Mouse (Mus musculus): ENCODE measurements at regions not wholly inside any gene's neighbourhood (a gene's known extent, or its start where the extent isn't known, plus 50 kb on each side); places are given as distances from the start of the nearest gene placed in this dataset.

DNA sequence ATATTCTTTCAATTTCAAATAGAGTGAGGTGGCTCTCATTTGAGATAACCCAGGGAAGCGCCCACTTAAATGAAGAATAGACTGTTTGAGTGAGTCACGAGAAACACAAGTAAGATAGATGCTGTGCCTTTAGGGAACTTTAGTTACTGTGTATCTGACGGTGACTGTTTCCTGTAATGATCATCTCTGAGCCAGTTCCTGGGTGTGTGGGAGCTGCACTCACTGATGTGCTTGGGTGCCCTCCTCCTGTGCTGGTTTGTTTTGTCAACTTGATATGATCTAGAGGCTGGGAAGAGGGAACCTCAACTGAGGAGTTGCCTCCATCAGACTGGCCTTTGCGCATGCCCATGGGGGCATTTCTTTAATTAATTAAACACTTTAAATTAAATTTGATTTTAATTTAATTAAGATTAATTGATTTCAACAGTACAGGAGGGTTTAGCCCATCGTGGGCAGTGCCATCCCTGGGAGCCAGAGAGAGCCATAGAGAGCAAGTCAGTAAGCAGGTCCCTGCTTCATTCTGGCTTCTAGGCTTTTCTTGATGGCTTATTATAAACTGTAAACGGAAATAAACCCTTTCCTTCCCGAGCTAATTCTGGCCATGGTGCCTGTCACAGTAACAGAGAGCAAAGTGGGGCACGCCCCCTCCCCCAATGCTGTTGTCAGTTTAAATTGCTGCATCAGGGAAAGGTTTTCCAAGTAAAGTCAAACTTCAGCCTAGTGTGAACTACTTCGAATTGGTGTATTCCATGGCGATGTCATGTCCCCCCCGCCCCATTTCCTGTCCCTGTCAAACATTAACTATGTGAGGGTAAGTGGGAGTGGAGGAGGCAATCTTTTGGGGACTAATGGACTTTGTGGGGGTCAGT, 202.9 kb upstream of the Id2 start:
- Histone ChIP-seq H3K27me3 (replicated peaks) (no peaks in the 10 kb centered on the region), H3K36me3 (replicated peaks; ENCODE audit: low read length) (no peaks in the 10 kb centered on the region), H3K4me1 (peaks cover 99% of the 10 kb centered on the region), H3K9me3 (no peaks in the 10 kb centered on the region), H3K4me3 (replicated peaks) (peak overlapping the region; percentile 62)
- no peak for TF ChIP-seq FLI1 (IDR thresholded peaks at IDR 0.05; ENCODE audit: low read length)
- no peak for TF ChIP-seq GATA1 (IDR thresholded peaks at IDR 0.05; ENCODE audit: borderline replicate concordance, low read length)

DNA sequence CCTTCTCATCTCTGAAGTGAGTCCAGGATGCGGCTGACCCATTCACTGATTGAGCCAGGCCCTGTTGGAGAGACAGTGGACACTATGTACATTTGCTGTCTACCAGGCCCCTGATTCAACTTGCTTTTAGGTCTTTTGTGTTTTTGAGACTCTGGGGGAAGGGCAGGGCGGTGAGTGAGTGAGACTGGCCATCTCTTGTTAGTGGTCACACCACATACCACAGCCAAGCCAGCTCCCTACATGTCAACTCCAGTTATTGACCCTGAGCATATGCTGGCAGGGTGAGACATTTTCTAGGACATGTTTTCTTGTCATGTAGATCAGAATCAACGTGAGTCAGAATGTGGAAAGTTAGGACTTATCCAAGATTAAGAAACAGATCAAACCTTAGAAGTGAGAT, 201.8 kb upstream of the Id2 start:
- H3K36me3 ChIP-seq (replicated peaks; ENCODE audit: low read length), result no peaks in the 10 kb centered on the region
- H3K4me1 ChIP-seq, result peaks cover 99% of the 10 kb centered on the region
- TF ChIP-seq FLI1 (IDR thresholded peaks at IDR 0.05; ENCODE audit: low read length), result no peak
- no peaks in the 10 kb centered on the region for H3K9me3 ChIP-seq
- no peaks in the 10 kb centered on the region for H3K27me3 ChIP-seq (replicated peaks)
- H3K4me3 ChIP-seq (replicated peaks), result peak overlapping the region; percentile 60

DNA sequence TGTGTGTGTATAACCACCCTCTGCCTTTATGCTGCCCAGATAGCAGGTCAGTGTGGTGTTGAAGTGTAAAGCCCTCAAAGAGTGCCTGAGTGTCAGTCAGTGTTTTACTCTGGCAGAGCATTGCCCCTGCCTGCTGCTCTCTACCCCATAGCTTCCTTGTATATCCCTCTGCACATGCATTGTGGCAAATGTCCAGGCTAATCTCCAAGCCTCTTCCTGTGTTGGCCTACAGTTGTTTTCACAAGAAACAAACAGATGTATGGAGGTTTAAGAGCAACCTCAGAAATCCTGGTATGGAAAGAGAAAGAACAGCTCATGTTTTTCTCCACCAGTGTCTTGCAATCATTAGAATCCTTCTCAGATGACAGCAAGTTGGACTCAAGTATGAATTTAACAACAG, 201.0 kb upstream of the Id2 start:
- Histone ChIP-seq H3K27me3 (replicated peaks) (no peaks in the 10 kb centered on the region), H3K4me1 (peaks cover 96% of the 10 kb centered on the region), H3K9me3 (no peaks in the 10 kb centered on the region), H3K4me3 (replicated peaks) (peak overlapping the region; percentile 59), H3K36me3 (replicated peaks; ENCODE audit: low read length) (no peaks in the 10 kb centered on the region)
- TF ChIP-seq GATA1 (IDR thresholded peaks at IDR 0.05; ENCODE audit: borderline replicate concordance, low read length) (no peak; the same call in 2 of the 3 replicates), FLI1 (IDR thresholded peaks at IDR 0.05; ENCODE audit: low read length) (no peak)

DNA sequence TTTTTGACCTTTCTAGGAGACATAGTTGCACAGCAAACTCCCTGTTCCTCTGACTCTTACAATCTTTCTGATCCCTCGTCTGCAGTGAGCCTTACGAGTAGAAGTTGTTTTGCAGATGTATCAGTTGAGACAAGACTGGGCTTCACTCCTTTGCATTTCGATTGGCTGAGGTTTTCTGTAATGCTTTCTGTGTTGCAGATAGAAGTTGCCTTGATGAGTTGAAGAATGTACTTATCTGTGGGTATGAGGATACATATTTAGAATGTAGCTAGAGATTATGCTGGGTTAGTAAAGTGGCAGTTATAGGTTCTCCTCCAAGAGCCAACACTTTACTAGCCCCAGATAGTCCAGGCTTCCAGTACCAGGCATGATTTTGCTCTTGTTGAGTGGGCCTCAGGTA, 199.7 kb upstream of the Id2 start:
- Histone ChIP-seq H3K36me3 (replicated peaks; ENCODE audit: low read length) (no peaks in the 10 kb centered on the region), H3K4me3 (replicated peaks) (no peak overlapping the region), H3K4me1 (peaks cover 83% of the 10 kb centered on the region), H3K27me3 (replicated peaks) (no peaks in the 10 kb centered on the region), H3K9me3 (no peaks in the 10 kb centered on the region)
- TF ChIP-seq GATA1 (IDR thresholded peaks at IDR 0.05; ENCODE audit: borderline replicate concordance, low read length), result no peak
- no peak for TF ChIP-seq FLI1 (IDR thresholded peaks at IDR 0.05; ENCODE audit: low read length)

DNA sequence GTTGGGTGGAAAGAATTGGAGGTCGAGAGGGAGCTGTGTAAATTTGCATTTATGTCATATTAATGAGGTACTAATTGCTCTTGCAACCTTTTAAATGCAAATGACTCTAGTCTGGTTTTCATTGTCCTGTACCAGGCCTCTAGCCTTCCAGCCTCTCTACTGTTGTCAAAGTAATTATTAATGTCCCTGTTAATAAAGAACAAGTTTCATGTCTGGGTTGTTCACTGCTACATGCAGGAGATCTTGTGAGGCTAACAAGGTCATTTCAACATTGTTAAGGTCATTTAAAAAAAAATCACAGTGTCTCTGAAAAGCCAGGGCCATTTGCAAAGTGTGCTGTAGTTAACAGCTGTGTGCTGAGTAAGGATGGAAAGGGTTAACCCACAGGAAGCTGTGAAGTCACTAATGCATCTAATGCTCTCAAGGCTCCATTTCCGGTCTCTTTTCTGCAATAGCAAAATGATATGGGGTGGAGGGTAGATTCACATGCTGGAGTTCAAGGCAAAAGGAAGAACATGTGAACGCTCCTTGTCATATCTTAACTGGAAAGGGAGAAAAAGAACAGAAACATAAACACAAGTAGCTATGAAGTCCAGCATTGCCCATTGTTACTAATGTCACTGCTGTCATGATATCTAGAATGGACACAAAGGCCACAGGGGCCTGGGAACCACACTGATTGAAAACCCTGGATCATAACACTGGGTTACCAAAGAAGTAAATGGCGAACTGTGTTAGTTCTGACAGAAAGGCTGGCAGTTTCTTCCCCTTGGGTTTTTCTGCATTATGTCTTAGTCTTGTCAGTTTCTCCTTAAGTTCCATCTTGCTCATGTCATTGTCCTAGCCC, 197.5 kb upstream of the Id2 start:
- Histone ChIP-seq H3K36me3 (replicated peaks; ENCODE audit: low read length) (no peaks in the 10 kb centered on the region), H3K4me1 (peaks cover 61% of the 10 kb centered on the region), H3K4me3 (replicated peaks) (no peak overlapping the region), H3K9me3 (no peaks in the 10 kb centered on the region), H3K27me3 (replicated peaks) (no peaks in the 10 kb centered on the region)
- TF ChIP-seq FLI1 (IDR thresholded peaks at IDR 0.05; ENCODE audit: low read length) (no peak), GATA1 (IDR thresholded peaks at IDR 0.05; ENCODE audit: borderline replicate concordance, low read length) (no peak)

DNA sequence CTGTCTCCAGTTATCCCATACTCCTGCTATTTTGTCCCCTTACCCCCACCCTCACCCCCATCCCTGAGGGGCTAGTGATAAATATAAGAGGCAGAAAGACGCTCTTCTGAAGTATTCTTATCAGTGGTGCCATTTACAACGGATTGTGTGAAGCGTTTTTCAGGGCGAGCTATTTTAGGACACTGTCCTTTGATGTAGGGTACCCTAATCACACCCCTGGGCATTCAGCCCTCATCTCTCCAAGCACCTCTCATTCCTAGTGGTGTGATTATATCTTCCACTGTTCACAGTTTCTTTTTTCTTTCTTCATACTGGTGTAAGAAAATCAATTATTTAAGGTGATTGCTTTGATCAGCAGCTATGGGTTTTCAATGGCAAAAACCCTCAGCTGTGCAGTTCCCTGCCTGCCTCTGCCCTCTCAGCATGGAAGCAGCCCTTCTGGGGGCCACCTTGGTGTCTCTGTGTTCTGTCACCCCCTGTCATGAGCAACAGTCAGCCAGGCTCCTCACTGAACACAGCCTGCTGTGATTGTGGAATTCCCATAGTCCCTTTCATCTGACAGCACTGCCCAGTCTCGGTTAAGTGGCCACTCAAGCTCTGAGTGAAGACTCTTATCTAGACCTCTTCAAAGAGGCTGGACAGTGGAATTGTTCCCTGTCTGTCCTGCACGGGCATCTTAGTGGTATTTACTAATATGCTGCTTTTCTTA, 196.7 kb upstream of the Id2 start:
- no peak overlapping the region for H3K4me3 ChIP-seq (replicated peaks)
- H3K4me1 ChIP-seq, result peaks cover 53% of the 10 kb centered on the region
- no peaks in the 10 kb centered on the region for H3K27me3 ChIP-seq (replicated peaks)
- no peak for TF ChIP-seq GATA1 (IDR thresholded peaks at IDR 0.05; ENCODE audit: borderline replicate concordance, low read length)
- no peak for TF ChIP-seq FLI1 (IDR thresholded peaks at IDR 0.05; ENCODE audit: low read length)
- no peaks in the 10 kb centered on the region for H3K36me3 ChIP-seq (replicated peaks; ENCODE audit: low read length)
- no peaks in the 10 kb centered on the region for H3K9me3 ChIP-seq

DNA sequence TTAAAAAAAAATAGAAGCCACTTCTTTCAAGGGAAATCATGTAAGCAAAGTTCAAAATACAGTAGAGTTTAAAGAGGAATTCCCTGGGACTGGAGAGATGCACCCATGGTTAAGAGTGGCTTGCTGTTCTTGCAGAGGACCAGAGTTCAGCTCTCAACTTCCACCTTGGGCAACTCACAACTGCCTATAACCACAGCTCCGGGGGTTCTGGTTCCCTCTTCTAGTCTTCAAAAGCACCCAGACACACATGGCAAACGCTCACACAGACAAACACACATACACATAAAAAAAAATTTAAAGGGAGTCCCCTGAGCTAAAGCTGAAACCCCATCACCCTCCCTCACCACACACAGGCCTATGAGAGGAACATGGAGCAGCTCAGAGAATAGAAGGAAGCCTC, 192.4 kb upstream of the Id2 start:
- Histone ChIP-seq H3K9me3 (no peaks in the 10 kb centered on the region), H3K4me1 (peaks cover 11% of the 10 kb centered on the region), H3K4me3 (replicated peaks) (no peak overlapping the region), H3K27me3 (replicated peaks) (no peaks in the 10 kb centered on the region), H3K36me3 (replicated peaks; ENCODE audit: low read length) (no peaks in the 10 kb centered on the region)
- TF ChIP-seq FLI1 (IDR thresholded peaks at IDR 0.05; ENCODE audit: low read length), result no peak
- TF ChIP-seq GATA1 (IDR thresholded peaks at IDR 0.05; ENCODE audit: borderline replicate concordance, low read length), result no peak

DNA sequence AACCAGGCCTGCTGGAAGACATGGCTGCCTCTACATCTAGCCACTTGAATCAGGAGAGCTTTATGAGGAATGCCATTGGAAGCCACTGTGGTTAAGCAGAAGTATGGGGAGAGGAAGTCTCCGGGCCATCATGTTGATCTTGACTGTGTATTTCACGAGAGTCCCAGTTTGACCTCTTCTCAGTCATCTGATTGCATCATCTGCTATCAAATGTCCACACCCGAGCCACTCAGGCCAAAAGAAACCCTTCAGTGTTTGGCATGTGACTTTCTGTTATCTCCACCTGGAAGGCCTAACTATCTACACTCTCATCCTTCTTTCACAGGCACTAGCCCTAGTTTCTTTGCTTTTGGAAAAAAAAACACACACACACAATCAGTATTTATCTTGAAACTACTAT, 186.9 kb upstream of the Id2 start:
- H3K36me3 ChIP-seq (replicated peaks; ENCODE audit: low read length), result no peaks in the 10 kb centered on the region
- TF ChIP-seq GATA1 (IDR thresholded peaks at IDR 0.05; ENCODE audit: borderline replicate concordance, low read length) (no peak), FLI1 (IDR thresholded peaks at IDR 0.05; ENCODE audit: low read length) (no peak)
- no peaks in the 10 kb centered on the region for H3K9me3 ChIP-seq
- H3K4me1 ChIP-seq, result peaks cover 22% of the 10 kb centered on the region
- no peaks in the 10 kb centered on the region for H3K27me3 ChIP-seq (replicated peaks)
- no peak overlapping the region for H3K4me3 ChIP-seq (replicated peaks)

DNA sequence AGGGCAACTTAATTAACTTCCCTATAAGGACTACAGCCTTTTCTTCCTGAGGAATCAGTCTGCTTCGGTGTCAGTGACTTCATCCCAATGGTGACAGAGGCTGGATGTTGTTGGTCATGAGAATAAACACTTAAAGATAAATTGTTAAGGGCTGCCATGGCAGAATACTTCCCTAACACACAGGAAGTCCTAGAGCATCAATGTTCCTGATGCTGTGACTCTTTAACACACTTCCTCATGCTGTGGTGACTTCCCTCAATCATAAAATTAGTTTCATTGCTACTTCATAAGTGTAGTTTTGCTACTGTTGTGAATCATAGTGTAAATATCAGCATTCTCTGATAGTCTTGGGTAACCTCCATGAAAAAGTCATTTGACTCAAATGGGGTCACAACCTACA, 184.5 kb upstream of the Id2 start:
- no peaks in the 10 kb centered on the region for H3K36me3 ChIP-seq (replicated peaks; ENCODE audit: low read length)
- H3K9me3 ChIP-seq, result no peaks in the 10 kb centered on the region
- H3K27me3 ChIP-seq (replicated peaks), result no peaks in the 10 kb centered on the region
- TF ChIP-seq FLI1 (IDR thresholded peaks at IDR 0.05; ENCODE audit: low read length) (no peak), GATA1 (IDR thresholded peaks at IDR 0.05; ENCODE audit: borderline replicate concordance, low read length) (no peak)
- H3K4me1 ChIP-seq, result peaks cover 22% of the 10 kb centered on the region
- no peak overlapping the region for H3K4me3 ChIP-seq (replicated peaks)

Data from megakaryocyte, embryonic 14.5 days (primary cell).